13 mouse cellular contexts compared by ENCODE assay signal in genomic region chr19:51648586-51649158, GRCm38 (mm10).
"Had no signal": no experiment of that assay in that cellular context is flagged by ENCODE, and none has a peak within 500 bp of the region (broad histone marks: within the 10 kb centered on the region; RNA-seq: fewer than 3 reads in every experiment).

No protein-coding gene starts in this region.

- H3K27me3 ChIP-seq: kidney, embryonic 15.5 days; limb, embryonic 15.5 days; liver, embryonic 12.5 days; neural tube, embryonic 13.5 days had no signal

- H3K36me3 ChIP-seq: kidney, embryonic 15.5 days; limb, embryonic 15.5 days; liver, embryonic 12.5 days; midbrain, embryonic 10.5 days; neural tube, embryonic 13.5 days had no signal

- H3K4me3 ChIP-seq: kidney, embryonic 15.5 days; limb, embryonic 15.5 days; liver, embryonic 12.5 days; midbrain, embryonic 10.5 days; neural tube, embryonic 13.5 days had no signal

- H3K9ac ChIP-seq: kidney, embryonic 15.5 days; limb, embryonic 15.5 days; liver, embryonic 12.5 days; lung, embryonic 14.5 days; neural tube, embryonic 13.5 days had no signal

- H3K9me3 ChIP-seq: kidney, embryonic 15.5 days; limb, embryonic 15.5 days; liver, embryonic 12.5 days; midbrain, embryonic 10.5 days; neural tube, embryonic 13.5 days had no signal

- DNase-seq: kidney, postnatal 14 days; lung, embryonic 14.5 days; lung, postnatal 10 days; lung, postnatal 4 days; midbrain, embryonic 14.5 days; right cerebral cortex, adult 18-20 months; right cerebral cortex, postnatal 25 days had no signal

- H3K4me1 ChIP-seq: kidney, embryonic 15.5 days; limb, embryonic 15.5 days; liver, embryonic 12.5 days; midbrain, embryonic 10.5 days; neural tube, embryonic 13.5 days had no signal

- ATAC-seq: liver, embryonic 12.5 days had no signal

- H3K27ac ChIP-seq: kidney, embryonic 15.5 days; limb, embryonic 15.5 days; liver, embryonic 12.5 days; midbrain, embryonic 10.5 days; neural tube, embryonic 13.5 days; stomach, postnatal 0 days had no signal

- H3K4me2 ChIP-seq: kidney, embryonic 15.5 days; limb, embryonic 15.5 days; liver, embryonic 12.5 days; lung, embryonic 14.5 days; neural tube, embryonic 13.5 days had no signal
